Mouse (Mus musculus) neural tube, embryonic 11.5 days (tissue): ENCODE results near the gene 4930558C23Rik. TPM values are rescaled to one million over a fixed set of nuclear protein-coding genes. Genes with fewer than 3 reads are reported as not detected.
"Not testable (repeated sequence)": the region's sequence is repeated elsewhere in the genome, so short reads cannot be mapped to it uniquely, and the experiment has no call there.

Experiments
- ATAC-seq: fragments of 200-750 bp; cut with Nextera tagmentation; 2 replicates; pipeline ENCODE4 v1.8.0; 2017; ENCODE audit warnings: moderate number of reproducible peaks, mild to moderate bottlenecking, moderate TSS enrichment, moderate library complexity; ENCODE audit not compliant: insufficient read depth, low FRiP score, low TSS enrichment
- DNase-seq: peaks from one replicate; pipeline ENCODE4 v3.0.0-alpha.2; 2015; ENCODE audit warnings: low spot score
- H3K27ac ChIP-seq: fragments of 300-500 bp; sonication (generic); 2 replicates; pipeline ENCODE4 v1.5.1; 2014; ENCODE audit warnings: low read depth, mild to moderate bottlenecking, low read length
- H3K27me3 ChIP-seq: fragments of 300-500 bp; sonication (generic); 2 replicates; pipeline ENCODE4 v1.6.1; 2014; ENCODE audit warnings: mild to moderate bottlenecking, low read length, mixed read lengths; ENCODE audit not compliant: control insufficient read depth, insufficient read depth
- H3K36me3 ChIP-seq: fragments of 300-500 bp; sonication (generic); 2 replicates; pipeline ENCODE4 v1.6.1; 2014; ENCODE audit warnings: mild to moderate bottlenecking, low read length, moderate library complexity, mixed read lengths; ENCODE audit not compliant: control insufficient read depth, insufficient read depth
- H3K4me1 ChIP-seq: fragments of 300-500 bp; sonication (generic); 2 replicates; pipeline ENCODE4 v1.6.1; 2014; ENCODE audit warnings: low read length, mixed read lengths; ENCODE audit not compliant: control insufficient read depth, insufficient read depth
- H3K4me2 ChIP-seq: fragments of 300-500 bp; sonication (generic); 2 replicates; pipeline ENCODE4 v1.6.1; 2014; ENCODE audit warnings: low read depth, mild to moderate bottlenecking, moderate library complexity
- H3K4me3 ChIP-seq: fragments of 300-500 bp; sonication (generic); 2 replicates; pipeline ENCODE4 v1.5.1; 2014; ENCODE audit warnings: low read depth, low read length
- H3K9ac ChIP-seq: fragments of 300-500 bp; sonication (generic); 2 replicates; pipeline ENCODE4 v1.6.1; 2014; ENCODE audit warnings: mild to moderate bottlenecking, low read length
- H3K9me3 ChIP-seq: fragments of 300-500 bp; sonication (generic); 2 replicates; pipeline ENCODE4 v1.6.1; 2016; ENCODE audit warnings: low read length; ENCODE audit not compliant: control insufficient read depth
- WGBS: fragments of 180-500 bp; shearing (Covaris S2); extraction: QIAGEN DNeasy Blood & Tissue Kit; methylation state at CpG from one replicate; pipeline ENCODE4 v1.1.7; 2014; 5-methylcytosine and 5-hydroxymethylcytosine counted together
- polyA plus RNA-seq: library from polyadenylated mRNA; unstranded; fragments of >200 nt; fragmentation: Nextera tagmentation; extraction: Ambion mirVana; gene quantifications from 2 replicates; pipeline ENCODE4 v1.2.1, GENCODE M21; 2014

Gene 4930558C23Rik
- polyA plus RNA-seq: not detected in 2 replicates

DNA sequence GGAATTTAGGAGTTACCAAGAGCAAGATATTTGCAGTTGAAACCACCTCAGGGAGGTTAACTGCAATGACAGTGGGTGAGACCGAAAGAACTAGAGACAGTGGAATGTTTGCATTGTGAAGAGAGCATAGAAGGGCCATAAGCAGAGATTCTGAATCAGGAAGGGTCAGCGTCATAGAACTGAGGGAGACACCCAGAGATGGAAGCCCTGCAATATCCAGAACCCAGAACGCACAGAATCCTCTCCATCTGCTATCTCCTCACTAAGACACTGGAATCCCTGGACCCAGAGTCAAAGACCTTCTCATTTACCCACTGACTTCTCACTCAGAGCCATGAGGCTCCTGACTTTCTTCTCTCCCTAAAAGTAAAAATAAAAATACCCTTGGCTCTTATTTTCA is at the start of gene 4930558C23Rik:
TSS of gene 4930558C23Rik (minus strand) at position 101 of the 400 bp plus-strand sequence.
- Histone ChIP-seq H3K27ac (no peak within 1 kb of the TSS), H3K4me2 (no peak within 1 kb of the TSS), H3K9ac (no peak within 1 kb of the TSS), H3K36me3 (no peaks in the 10 kb centered on the region), H3K27me3 (no peaks in the 10 kb centered on the region), H3K4me1 (no peaks in the 10 kb centered on the region), H3K4me3 (no peak within 1 kb of the TSS), H3K9me3 (no peaks in the 10 kb centered on the region)
- WGBS: 88% methylated on average over 3 of the region's 3 CpGs
- ATAC-seq (no peak), DNase-seq (no peak)

DNA sequence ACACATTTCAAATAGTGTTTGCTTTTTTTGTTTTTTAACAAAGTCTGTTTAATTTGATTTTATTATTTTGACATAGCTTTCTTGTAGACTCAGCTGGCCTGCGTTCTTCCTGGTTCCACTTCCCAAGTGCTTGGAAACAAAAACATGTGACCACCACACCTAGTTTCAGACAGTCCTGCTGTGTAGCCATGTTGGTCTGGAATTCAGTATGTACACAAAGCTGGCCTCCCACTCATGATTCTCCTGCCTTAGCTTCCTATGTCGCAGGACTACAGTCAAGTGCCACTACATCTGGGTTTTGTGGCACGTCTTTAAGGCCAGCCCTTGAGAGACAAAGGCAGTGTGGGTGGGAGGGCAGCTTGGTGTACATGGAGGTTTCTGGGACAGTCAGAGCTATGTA is 48.3 kb upstream of the 4930558C23Rik start:
- ATAC-seq (no peak), DNase-seq (no peak)
- Histone ChIP-seq H3K4me1 (no peaks in the 10 kb centered on the region), H3K36me3 (no peaks in the 10 kb centered on the region), H3K4me2 (no peak overlapping the region), H3K9me3 (no peaks in the 10 kb centered on the region), H3K4me3 (no peak overlapping the region), H3K27ac (no peak overlapping the region), H3K27me3 (no peaks in the 10 kb centered on the region), H3K9ac (no peak overlapping the region)
- 96% methylated on average over 3 of the region's 3 CpGs for WGBS

DNA sequence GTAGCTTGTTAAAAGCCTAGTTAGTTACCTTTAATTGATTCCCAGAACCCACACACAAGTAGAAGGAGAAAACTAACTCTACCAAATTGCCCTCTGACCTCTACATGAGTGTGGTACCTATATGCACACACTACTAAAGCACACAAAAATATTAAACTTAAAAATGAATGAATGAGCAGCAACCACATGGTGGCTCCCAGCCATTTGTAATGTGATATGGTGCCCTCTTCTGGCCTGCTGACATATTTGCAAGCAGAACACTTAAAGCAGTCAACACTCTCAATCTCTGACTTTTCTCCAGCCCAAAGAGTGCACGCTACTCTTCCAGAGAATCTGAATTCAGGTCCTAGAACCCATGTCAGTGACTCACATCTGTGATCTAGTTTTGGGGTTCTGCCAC is 47.8 kb upstream of the 4930558C23Rik start:
- DNase-seq: no peak
- no peaks in the 10 kb centered on the region for H3K4me1 ChIP-seq
- no peak overlapping the region for H3K27ac ChIP-seq
- WGBS: 59% methylated on average over 1 of the region's 1 CpGs
- no peaks in the 10 kb centered on the region for H3K27me3 ChIP-seq
- H3K9ac ChIP-seq: no peak overlapping the region
- H3K9me3 ChIP-seq: no peaks in the 10 kb centered on the region
- H3K4me3 ChIP-seq: no peak overlapping the region
- ATAC-seq: no peak
- no peaks in the 10 kb centered on the region for H3K36me3 ChIP-seq
- H3K4me2 ChIP-seq: no peak overlapping the region

DNA sequence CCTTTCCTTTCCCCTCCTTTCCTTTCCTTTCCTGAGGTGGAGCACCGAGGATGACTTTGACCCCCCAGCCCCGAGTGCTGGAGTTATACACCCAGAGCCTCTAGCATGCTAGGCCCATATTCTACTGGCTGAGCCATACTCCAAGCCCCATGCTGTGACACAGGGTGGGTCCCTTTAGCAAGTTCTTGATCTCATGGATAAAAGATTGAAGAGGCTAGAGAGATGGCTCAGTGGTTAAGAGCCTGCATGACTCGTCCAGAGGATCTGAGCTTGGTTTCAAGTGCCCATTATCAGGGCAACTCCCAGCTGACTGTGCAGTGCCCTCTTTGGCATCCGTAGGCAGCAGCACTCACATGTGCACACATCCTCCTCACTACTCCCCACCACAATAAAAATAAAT is 42.7 kb upstream of the 4930558C23Rik start:
- Histone ChIP-seq H3K4me2 (no peak overlapping the region), H3K9ac (no peak overlapping the region), H3K4me3 (no peak overlapping the region), H3K27me3 (no peaks in the 10 kb centered on the region), H3K9me3 (no peaks in the 10 kb centered on the region), H3K36me3 (no peaks in the 10 kb centered on the region), H3K4me1 (no peaks in the 10 kb centered on the region), H3K27ac (no peak overlapping the region)
- no peak for ATAC-seq
- DNase-seq: no peak
- 90% methylated on average over 4 of the region's 4 CpGs for WGBS

DNA sequence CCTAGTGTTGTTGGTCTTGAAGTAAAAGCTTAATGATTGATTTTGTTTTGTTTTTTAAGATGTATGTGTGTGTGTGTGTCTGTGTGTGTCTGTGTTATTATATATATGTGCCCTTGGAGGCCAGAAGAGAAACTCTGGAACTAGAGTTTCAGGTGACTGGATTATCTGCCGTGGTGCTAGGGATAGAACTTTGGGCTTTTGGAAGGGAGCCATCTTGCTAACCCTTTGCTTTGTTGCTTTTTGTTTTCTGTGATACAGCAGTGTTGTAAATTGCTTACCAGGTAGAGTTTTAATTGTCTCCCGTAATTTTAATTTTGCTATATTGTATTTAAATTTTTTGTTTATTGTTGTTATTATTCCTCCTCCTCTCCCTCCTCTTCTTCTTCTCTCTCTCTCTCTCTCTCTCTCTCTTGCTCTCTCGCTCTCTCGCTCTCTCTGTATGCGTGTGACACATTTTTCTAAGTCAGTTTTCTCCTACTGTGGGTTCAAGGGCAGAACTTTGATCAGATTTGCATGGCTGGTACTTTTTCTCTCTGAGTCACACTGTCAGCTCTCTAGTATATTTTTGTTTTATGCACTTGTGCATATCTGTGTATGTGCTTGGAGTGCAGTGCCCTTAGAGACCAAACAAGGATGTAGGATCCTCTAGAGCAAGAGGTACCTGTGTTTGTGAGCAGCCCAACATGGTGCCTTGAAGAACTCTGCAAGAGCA is 39.9 kb upstream of the 4930558C23Rik start:
- Histone ChIP-seq H3K27me3 (no peaks in the 10 kb centered on the region), H3K4me2 (no peak overlapping the region), H3K36me3 (no peaks in the 10 kb centered on the region), H3K9ac (no peak overlapping the region), H3K4me1 (no peaks in the 10 kb centered on the region), H3K4me3 (no peak overlapping the region), H3K27ac (no peak overlapping the region), H3K9me3 (no peaks in the 10 kb centered on the region)
- DNase-seq: no peak
- no peak for ATAC-seq
- 91% methylated on average over 5 of the region's 5 CpGs for WGBS

DNA sequence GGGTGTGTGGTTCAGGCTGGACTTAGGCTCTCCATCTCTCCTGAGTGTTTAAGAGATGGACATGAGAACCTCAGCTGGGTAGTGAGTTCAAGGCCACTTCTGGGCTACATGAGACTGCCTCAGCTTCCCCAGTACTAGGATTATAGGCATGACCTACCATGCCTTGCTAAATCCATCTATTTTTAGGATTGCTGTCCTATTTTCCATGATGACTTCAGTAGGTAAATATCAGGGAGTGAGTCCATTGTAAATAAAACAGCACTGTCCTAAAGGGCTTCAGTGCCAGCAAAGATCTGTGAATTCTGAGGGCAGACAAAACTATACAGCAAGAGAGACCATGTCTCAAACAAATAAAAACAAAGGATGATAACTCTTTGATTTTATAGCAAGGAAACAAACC is 37.0 kb upstream of the 4930558C23Rik start:
- no peaks in the 10 kb centered on the region for H3K27me3 ChIP-seq
- H3K9ac ChIP-seq: no peak overlapping the region
- ATAC-seq: no peak
- H3K36me3 ChIP-seq: 0 out of 2 replicates have a peak, but pooled peaks cover 2% of the 10 kb centered on the region
- no peak overlapping the region for H3K4me2 ChIP-seq
- DNase-seq: no peak
- no peaks in the 10 kb centered on the region for H3K9me3 ChIP-seq
- H3K27ac ChIP-seq: no peak overlapping the region
- peaks cover 5% of the 10 kb centered on the region for H3K4me1 ChIP-seq
- no peak overlapping the region for H3K4me3 ChIP-seq

DNA sequence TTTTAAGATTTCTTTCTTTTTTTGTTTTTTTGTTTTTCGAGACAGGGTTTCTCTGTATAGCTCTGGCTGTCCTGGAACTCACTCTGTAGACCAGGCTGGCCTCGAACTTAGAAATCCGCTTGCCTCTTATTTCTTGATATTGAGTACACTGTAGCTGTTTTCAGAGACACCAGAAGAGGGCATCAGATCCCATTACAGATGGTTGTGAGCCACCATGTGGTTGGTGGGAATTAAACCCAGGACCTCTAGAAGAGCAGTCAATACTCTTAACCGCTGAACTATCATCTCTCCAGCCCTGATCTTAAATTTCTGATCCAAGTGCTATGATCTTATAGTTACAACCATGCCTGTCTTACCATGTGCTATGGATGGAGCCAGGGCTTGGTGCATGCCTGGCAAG is 36.0 kb upstream of the 4930558C23Rik start:
- WGBS: 96% methylated on average over 4 of the region's 4 CpGs
- not testable (repeated sequence) for DNase-seq, H3K27me3 ChIP-seq, H3K4me1 ChIP-seq, H3K4me2 ChIP-seq, H3K36me3 ChIP-seq, ATAC-seq, H3K27ac ChIP-seq, H3K4me3 ChIP-seq, H3K9ac ChIP-seq, H3K9me3 ChIP-seq

DNA sequence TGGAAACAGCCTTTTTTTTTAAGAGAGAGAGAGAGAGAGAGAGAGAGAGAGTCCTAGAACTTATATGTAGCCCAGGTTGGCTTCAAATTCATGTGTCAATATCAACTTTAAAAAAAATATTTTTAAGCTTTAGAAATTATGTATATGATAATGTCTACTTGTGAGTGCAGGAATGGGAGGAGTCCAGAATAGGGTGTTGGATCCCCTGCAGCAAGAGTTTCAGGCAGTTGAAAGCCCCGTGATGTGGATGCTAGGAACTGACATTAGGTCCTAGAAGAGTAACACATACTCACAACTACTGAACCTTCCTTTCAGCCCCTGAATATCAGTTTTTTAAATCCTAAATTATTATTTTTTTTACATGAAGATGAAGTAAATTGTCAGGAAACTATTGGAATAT is 32.9 kb upstream of the 4930558C23Rik start:
- no peaks in the 10 kb centered on the region for H3K27me3 ChIP-seq
- no peak overlapping the region for H3K4me2 ChIP-seq
- H3K9ac ChIP-seq: no peak overlapping the region
- no peak overlapping the region for H3K27ac ChIP-seq
- no peak overlapping the region for H3K4me3 ChIP-seq
- 0 out of 2 replicates have a peak, but pooled peaks cover 2% of the 10 kb centered on the region for H3K36me3 ChIP-seq
- H3K4me1 ChIP-seq: peaks cover 5% of the 10 kb centered on the region
- WGBS: 73% methylated on average over 1 of the region's 1 CpGs
- ATAC-seq: no peak
- H3K9me3 ChIP-seq: no peaks in the 10 kb centered on the region
- DNase-seq: no peak

DNA sequence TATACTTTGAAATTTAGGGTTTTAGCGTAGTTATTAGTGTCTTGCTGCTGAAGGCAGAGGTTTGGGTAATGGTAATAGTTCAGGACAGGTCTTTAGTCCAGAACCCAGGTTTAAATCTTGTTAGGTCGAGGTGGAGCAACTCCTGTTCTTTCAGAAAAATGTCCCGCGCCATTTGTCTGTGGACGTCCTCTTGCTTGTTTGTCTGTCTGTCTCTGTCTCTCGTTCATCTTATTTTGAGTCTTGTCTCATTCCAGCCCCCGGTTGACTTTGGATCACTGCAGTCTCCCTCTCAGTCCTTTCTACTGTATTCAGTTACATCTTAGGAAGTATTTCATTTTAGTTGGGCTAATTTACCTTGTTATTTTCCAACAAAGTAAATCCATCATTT is 32.3 kb upstream of the 4930558C23Rik start:
- ATAC-seq: no peak
- Histone ChIP-seq H3K36me3 (0 out of 2 replicates have a peak, but pooled peaks cover 2% of the 10 kb centered on the region), H3K4me1 (peaks cover 5% of the 10 kb centered on the region), H3K9ac (peak overlapping the region; percentile 84), H3K27ac (no peak overlapping the region), H3K4me3 (peak overlapping the region; percentile 93), H3K4me2 (peak overlapping the region; percentile 71), H3K9me3 (no peaks in the 10 kb centered on the region), H3K27me3 (no peaks in the 10 kb centered on the region)
- 7% methylated on average over 7 of the region's 7 CpGs for WGBS
- DNase-seq: no peak
